Mouse (Mus musculus) embryonic facial prominence, embryonic 11.5 days (tissue): ENCODE measurements at regions not wholly inside any gene's neighbourhood (a gene's known extent, or its start where the extent isn't known, plus 50 kb on each side); places are given as distances from the start of the nearest gene placed in this dataset.

Source experiments
- ATAC-seq: fragments of 200-750 bp; cut with Nextera tagmentation; replicated peaks from 2 replicates; pipeline ENCODE4 v1.8.0; 2017; ENCODE audit warnings: low read depth; ENCODE audit not compliant: insufficient number of reproducible peaks, low FRiP score, low TSS enrichment
- DNase-seq: peaks from one replicate; pipeline ENCODE4 v3.0.0-alpha.2; 2015; ENCODE audit warnings: low spot score
- H3K27ac ChIP-seq: fragments of 300-500 bp; sonication (generic); replicated peaks from 2 replicates; pipeline ENCODE4 v1.5.1; 2014; ENCODE audit warnings: mild to moderate bottlenecking, low read depth, low read length, control low read depth
- H3K27me3 ChIP-seq: fragments of 300-500 bp; sonication (generic); 2 replicates; pipeline ENCODE4 v1.6.1; 2014; ENCODE audit warnings: mild to moderate bottlenecking, low read length, moderate library complexity, mixed read lengths; ENCODE audit not compliant: control insufficient read depth, insufficient read depth
- H3K36me3 ChIP-seq: fragments of 300-500 bp; sonication (generic); replicated peaks from 2 replicates; pipeline ENCODE4 v1.6.1; 2014; ENCODE audit warnings: low read depth, mild to moderate bottlenecking, low read length, moderate library complexity, mixed read lengths; ENCODE audit not compliant: control insufficient read depth, insufficient read depth
- H3K4me1 ChIP-seq: fragments of 300-500 bp; sonication (generic); 2 replicates; pipeline ENCODE4 v1.6.1; 2014; ENCODE audit warnings: low read length, mixed read lengths; ENCODE audit not compliant: control insufficient read depth, insufficient read depth
- H3K4me2 ChIP-seq: fragments of 300-500 bp; sonication (generic); 2 replicates; pipeline ENCODE4 v1.6.1; 2014; ENCODE audit warnings: low read depth, mild to moderate bottlenecking, control low read depth, low read length, moderate library complexity
- H3K4me3 ChIP-seq: fragments of 300-500 bp; sonication (generic); 2 replicates; pipeline ENCODE4 v1.5.1; 2014; ENCODE audit warnings: low read depth, low read length, control low read depth
- H3K9ac ChIP-seq: fragments of 300-500 bp; sonication (generic); replicated peaks from 2 replicates; pipeline ENCODE4 v1.6.1; 2014; ENCODE audit warnings: mild to moderate bottlenecking, control low read depth, low read length
- H3K9me3 ChIP-seq: fragments of 300-500 bp; sonication (generic); replicated peaks from 2 replicates; pipeline ENCODE4 v1.6.1; 2016; ENCODE audit warnings: mild to moderate bottlenecking, low read length, inconsistent platforms, mixed read lengths; ENCODE audit not compliant: control insufficient read depth
- WGBS: fragments of 180-500 bp; shearing (Covaris S2); extraction: QIAGEN DNeasy Blood & Tissue Kit; methylation state at CpG from one replicate; pipeline ENCODE4 v1.1.7; 2014; 5-methylcytosine and 5-hydroxymethylcytosine counted together

- Histone ChIP-seq H3K9me3 (no peaks in the 10 kb centered on the region), H3K4me1 (no peaks in the 10 kb centered on the region), H3K27ac (no peak overlapping the region), H3K9ac (no peak overlapping the region), H3K27me3 (no peaks in the 10 kb centered on the region), H3K4me3 (no peak overlapping the region), H3K36me3 (no peaks in the 10 kb centered on the region), H3K4me2 (no peak overlapping the region)
- ATAC-seq (no peak), DNase-seq (no peak)
- WGBS: 67% methylated on average over 5 of the region's 5 CpGs
These were observed 53.4 kb upstream of the Trpc3 start for GRCm38 (mm10) chr3:36743399-36743798.

GRCm38 (mm10) chr3:36754358-36754950 lies 64.5 kb upstream of the Trpc3 start:
- 70% methylated on average over 7 of the region's 7 CpGs for WGBS
- Histone ChIP-seq H3K9me3 (no peaks in the 10 kb centered on the region), H3K27ac (no peak overlapping the region), H3K4me2 (no peak overlapping the region), H3K27me3 (no peaks in the 10 kb centered on the region), H3K9ac (no peak overlapping the region), H3K36me3 (no peaks in the 10 kb centered on the region), H3K4me3 (no peak overlapping the region), H3K4me1 (no peaks in the 10 kb centered on the region)
- DNase-seq: no peak
- ATAC-seq: no peak

- no peak overlapping the region for H3K4me3 ChIP-seq
- no peaks in the 10 kb centered on the region for H3K27me3 ChIP-seq
- no peak overlapping the region for H3K4me2 ChIP-seq
- H3K4me1 ChIP-seq: no peaks in the 10 kb centered on the region
- no peak for DNase-seq
- no peaks in the 10 kb centered on the region for H3K9me3 ChIP-seq
- H3K27ac ChIP-seq: no peak overlapping the region
- no peaks in the 10 kb centered on the region for H3K36me3 ChIP-seq
- WGBS: 93% methylated on average over 6 of the region's 6 CpGs
- 0 out of 2 replicates have a peak, but pooled peaks have one; percentile 59 for ATAC-seq
- H3K9ac ChIP-seq: no peak overlapping the region
These were observed 72.2 kb upstream of the Trpc3 start for GRCm38 (mm10) chr3:36762065-36762653.

- no peaks in the 10 kb centered on the region for H3K27me3 ChIP-seq
- H3K27ac ChIP-seq: no peak overlapping the region
- no peak for DNase-seq
- H3K36me3 ChIP-seq: no peaks in the 10 kb centered on the region
- no peak overlapping the region for H3K4me2 ChIP-seq
- WGBS: 42% methylated on average over 3 of the region's 3 CpGs
- H3K9ac ChIP-seq: no peak overlapping the region
- no peak overlapping the region for H3K4me3 ChIP-seq
- H3K4me1 ChIP-seq: no peaks in the 10 kb centered on the region
- H3K9me3 ChIP-seq: no peaks in the 10 kb centered on the region
- ATAC-seq: no peak
These were observed 72.9 kb upstream of the Trpc3 start for GRCm38 (mm10) chr3:36762847-36763246.

GRCm38 (mm10) chr3:36764741-36765140 lies 74.8 kb upstream of the Trpc3 start:
- Histone ChIP-seq H3K9me3 (no peaks in the 10 kb centered on the region), H3K4me3 (no peak overlapping the region), H3K4me1 (no peaks in the 10 kb centered on the region), H3K36me3 (no peaks in the 10 kb centered on the region), H3K27me3 (no peaks in the 10 kb centered on the region), H3K9ac (no peak overlapping the region), H3K27ac (no peak overlapping the region), H3K4me2 (no peak overlapping the region)
- no peak for DNase-seq
- WGBS: 67% methylated on average over 2 of the region's 2 CpGs
- ATAC-seq: no peak

GRCm38 (mm10) chr3:36770096-36770495 lies 80.1 kb upstream of the Trpc3 start:
- no peaks in the 10 kb centered on the region for H3K4me1 ChIP-seq
- ATAC-seq (no peak), DNase-seq (peak; percentile 41)
- no peaks in the 10 kb centered on the region for H3K36me3 ChIP-seq
- no peaks in the 10 kb centered on the region for H3K9me3 ChIP-seq
- no peaks in the 10 kb centered on the region for H3K27me3 ChIP-seq
- H3K9ac ChIP-seq: no peak overlapping the region
- no peak overlapping the region for H3K4me3 ChIP-seq
- WGBS: 50% methylated on average over 1 of the region's 1 CpGs
- no peak overlapping the region for H3K27ac ChIP-seq
- H3K4me2 ChIP-seq: no peak overlapping the region

- H3K27me3 ChIP-seq: no peaks in the 10 kb centered on the region
- H3K9ac ChIP-seq: no peak overlapping the region
- H3K4me3 ChIP-seq: no peak overlapping the region
- ATAC-seq (no peak), DNase-seq (no peak)
- WGBS: 64% methylated on average over 4 of the region's 4 CpGs
- no peaks in the 10 kb centered on the region for H3K4me1 ChIP-seq
- H3K36me3 ChIP-seq: no peaks in the 10 kb centered on the region
- no peak overlapping the region for H3K4me2 ChIP-seq
- H3K27ac ChIP-seq: no peak overlapping the region
- no peaks in the 10 kb centered on the region for H3K9me3 ChIP-seq
These were observed 81.0 kb upstream of the Trpc3 start for GRCm38 (mm10) chr3:36771011-36771410.

GRCm38 (mm10) chr3:36774023-36774422 lies 84.1 kb upstream of the Trpc3 start:
- Histone ChIP-seq H3K4me2 (no peak overlapping the region), H3K36me3 (no peaks in the 10 kb centered on the region), H3K4me1 (no peaks in the 10 kb centered on the region), H3K9me3 (no peaks in the 10 kb centered on the region), H3K9ac (no peak overlapping the region), H3K4me3 (no peak overlapping the region), H3K27me3 (no peaks in the 10 kb centered on the region), H3K27ac (no peak overlapping the region)
- ATAC-seq: no peak
- WGBS: 18% methylated on average over 4 of the region's 4 CpGs
- DNase-seq: no peak
